Mouse (Mus musculus) lung, adult 2 months (tissue): ENCODE data around the gene Cd40. TPM values are rescaled to one million over a fixed set of nuclear protein-coding genes. Genes with fewer than 3 reads are reported as not detected.

Experiments
- DNase-seq: peaks from one replicate; pipeline ENCODE4 v3.0.0; 2022
- H3K4me1 ChIP-seq: fragments of 200-500 bp; 2 replicates; pipeline ENCODE4 v1.6.1; 2011; ENCODE audit warnings: low read length; ENCODE audit not compliant: control insufficient read depth, insufficient read depth
- H3K4me3 ChIP-seq: fragments of 200-500 bp; replicated peaks from 2 replicates; pipeline ENCODE3; 2011; ENCODE audit warnings: low read depth, mild to moderate bottlenecking, control low read depth, low read length; ENCODE audit errors: extremely low read depth
- CTCF ChIP-seq: fragments of 200-500 bp; IDR thresholded peaks from 2 replicates; pipeline ENCODE4 v1.5.1; 2011; ENCODE audit warnings: mild to moderate bottlenecking, low read length, control low read depth; ENCODE audit not compliant: insufficient read depth
- POLR2A ChIP-seq: fragments of 200-500 bp; IDR thresholded peaks from 2 replicates; pipeline ENCODE4 v1.6.1; 2011; ENCODE audit warnings: low read depth, mild to moderate bottlenecking, control low read depth, low read length, borderline replicate concordance; ENCODE audit errors: extremely low read depth
- WGBS: fragments of 180-500 bp; shearing (Covaris S2); methylation state at CpG from one replicate; pipeline ENCODE4 v1.1.7; 2018; 5-methylcytosine and 5-hydroxymethylcytosine counted together
- polyA plus RNA-seq: library from polyadenylated mRNA; depleted of rRNA; stranded (reverse); fragments of >200 nt; gene quantifications from 2 replicates; pipeline ENCODE4 v1.2.3, GENCODE M21; 2012

Cd40 gene
- polyA plus RNA-seq, 1 experiment: 51.7 TPM

- 4% methylated on average over 7 of the region's 7 CpGs for WGBS
These were observed 478 bp downstream of the Cd40 start for GRCm38 (mm10) chr2:165055905-165056304.

GRCm38 (mm10) chr2:165056377-165057085 is 1.1 kb downstream of the Cd40 start:
- Histone ChIP-seq H3K4me3 (peak overlapping the region; percentile 72), H3K4me1 (peaks cover 4% of the 10 kb centered on the region)
- no peak for DNase-seq
- no peak for TF ChIP-seq POLR2A
- no peak for TF ChIP-seq CTCF
- 62% methylated on average over 14 of the region's 14 CpGs for WGBS

More at GRCm38 (mm10) chr2:165055905-165056304, 478 bp downstream of the Cd40 start:
- peak; percentile 20 for DNase-seq
- TF ChIP-seq POLR2A (no peak), CTCF (no peak)
- H3K4me1 ChIP-seq: peaks cover 4% of the 10 kb centered on the region
- peak overlapping the region; percentile 72 for H3K4me3 ChIP-seq

GRCm38 (mm10) chr2:165059961-165060360 is 4.5 kb downstream of the Cd40 start:
- no peak for DNase-seq
- no peak overlapping the region for H3K4me3 ChIP-seq
- peaks cover 4% of the 10 kb centered on the region for H3K4me1 ChIP-seq
- TF ChIP-seq POLR2A: no peak
- TF ChIP-seq CTCF: no peak
- WGBS: 78% methylated on average over 4 of the region's 4 CpGs

GRCm38 (mm10) chr2:165061638-165062433 is 6.4 kb downstream of the Cd40 start:
- DNase-seq: no peak
- TF ChIP-seq POLR2A: no peak
- no peak for TF ChIP-seq CTCF
- WGBS: 53% methylated on average over 16 of the region's 16 CpGs
- peaks cover under 1% of the 10 kb centered on the region; the same call in 1 of the 2 replicates for H3K4me1 ChIP-seq
- H3K4me3 ChIP-seq: no peak overlapping the region

GRCm38 (mm10) chr2:165064489-165064888 is 9.1 kb downstream of the Cd40 start:
- TF ChIP-seq POLR2A: no peak
- TF ChIP-seq CTCF: no peak
- Histone ChIP-seq H3K4me1 (no peaks in the 10 kb centered on the region), H3K4me3 (no peak overlapping the region)
- DNase-seq: no peak
- WGBS: 58% methylated on average over 7 of the region's 7 CpGs

GRCm38 (mm10) chr2:165068806-165069205 is 13.4 kb downstream of the Cd40 start:
- H3K4me3 ChIP-seq: no peak overlapping the region
- WGBS: 76% methylated on average over 2 of the region's 2 CpGs
- no peak for TF ChIP-seq POLR2A
- no peak for TF ChIP-seq CTCF
- H3K4me1 ChIP-seq: no peaks in the 10 kb centered on the region
- no peak for DNase-seq

GRCm38 (mm10) chr2:165070096-165070816 is 14.8 kb downstream of the Cd40 start:
- DNase-seq: peak; percentile 47
- Histone ChIP-seq H3K4me1 (no peaks in the 10 kb centered on the region), H3K4me3 (no peak overlapping the region)
- no peak for TF ChIP-seq POLR2A
- peak; percentile 58 for TF ChIP-seq CTCF
- 35% methylated on average over 22 of the region's 23 CpGs for WGBS

GRCm38 (mm10) chr2:165073381-165073781 is 18.0 kb downstream of the Cd40 start:
- Histone ChIP-seq H3K4me3 (no peak overlapping the region), H3K4me1 (no peaks in the 10 kb centered on the region)
- no peak for TF ChIP-seq POLR2A
- TF ChIP-seq CTCF: no peak
- WGBS: 10% methylated on average over 9 of the region's 9 CpGs
- no peak for DNase-seq

GRCm38 (mm10) chr2:165074081-165074884 is 18.9 kb downstream of the Cd40 start:
- WGBS: 26% methylated on average over 11 of the region's 11 CpGs

More at GRCm38 (mm10) chr2:165074081-165074884, 18.9 kb downstream of the Cd40 start:
- DNase-seq: no peak
- Histone ChIP-seq H3K4me1 (no peaks in the 10 kb centered on the region), H3K4me3 (no peak overlapping the region)
- TF ChIP-seq CTCF (no peak), POLR2A (no peak)
